Comparison of ENCODE assay signal across 8 mouse cellular contexts in genomic region chr13:41220304-41220834, GRCm38 (mm10). TPM values are rescaled to one million over a fixed set of nuclear protein-coding genes. Genes with fewer than 3 reads are reported as not detected.
A peak's percentile ranks its signal among the peaks of the same experiment; 100 is the strongest.
DNase-seq lines count a peak whose midpoint lies in the region; ATAC-seq and TF ChIP-seq lines count a peak whose summit lies in the region.

Elovl2 (minus strand) TSS chr13:41220405.

- H3K4me2 ChIP-seq in intestine, postnatal 0 days (replicated peaks; ENCODE audit: low read depth) = peak within 1 kb of the TSS; percentile 88
- peak within 1 kb of the TSS; percentile 67 for H3K4me2 ChIP-seq in limb, embryonic 12.5 days
- peak within 1 kb of the TSS; percentile 52 for H3K4me2 ChIP-seq in midbrain, embryonic 13.5 days (replicated peaks)

- H3K9me3 ChIP-seq in intestine, postnatal 0 days (ENCODE audit: control insufficient read depth) = peaks cover 4% of the 10 kb centered on the region; the same call in 1 of the 2 replicates
- H3K9me3 ChIP-seq in limb, embryonic 12.5 days = peaks cover 24% of the 10 kb centered on the region
- peaks cover 19% of the 10 kb centered on the region; the same call in 1 of the 2 replicates for H3K9me3 ChIP-seq in midbrain, embryonic 13.5 days

- ATAC-seq in intestine, postnatal 0 days = peak; percentile 95
- peak; percentile 93 for ATAC-seq in limb, embryonic 12.5 days (ENCODE audit: insufficient number of reproducible peaks, insufficient read depth, low FRiP score, low TSS enrichment, low read depth)
- ATAC-seq in midbrain, embryonic 13.5 days = peak; percentile 98

- TF ChIP-seq CTCF in intestine, postnatal 0 days (IDR thresholded peaks at IDR 0.05; ENCODE audit: low read depth) = peak; percentile 69

- WGBS in intestine, postnatal 0 days = 3% methylated on average over 52 of the region's 77 CpGs
- WGBS in limb, embryonic 12.5 days = 2% methylated on average over 60 of the region's 77 CpGs
- WGBS in midbrain, embryonic 13.5 days = 2% methylated on average over 36 of the region's 77 CpGs

- no peaks in the 10 kb centered on the region for H3K36me3 ChIP-seq in intestine, postnatal 0 days (ENCODE audit: control insufficient read depth, insufficient read depth)
- H3K36me3 ChIP-seq in limb, embryonic 12.5 days = no peaks in the 10 kb centered on the region
- H3K36me3 ChIP-seq in midbrain, embryonic 13.5 days = 0 out of 2 replicates have a peak, but pooled peaks cover 3% of the 10 kb centered on the region

- peak within 1 kb of the TSS; percentile 31; the same call in 1 of the 2 replicates for H3K9ac ChIP-seq in intestine, postnatal 0 days (ENCODE audit: low read depth, low read length)
- H3K9ac ChIP-seq in limb, embryonic 12.5 days (replicated peaks) = peak within 1 kb of the TSS; percentile 63
- peak within 1 kb of the TSS; percentile 87 for H3K9ac ChIP-seq in midbrain, embryonic 13.5 days (replicated peaks)

- H3K4me3 ChIP-seq in intestine, postnatal 0 days (ENCODE audit: low read depth, low read length) = peak within 1 kb of the TSS; percentile 67
- H3K4me3 ChIP-seq in limb, embryonic 12.5 days (replicated peaks) = peak within 1 kb of the TSS; percentile 69
- peak within 1 kb of the TSS; percentile 75 for H3K4me3 ChIP-seq in midbrain, embryonic 13.5 days (replicated peaks)

- DNase-seq in adrenal gland, postnatal 14 days = peak; percentile 88
- DNase-seq in embryo, embryonic 9.5 days (ENCODE audit: extremely low spot score) = peak; percentile 88
- peak; percentile 98 for DNase-seq in heart, adult 11 months
- DNase-seq in spleen, adult 18-20 months = peak; percentile 28 to 47
- DNase-seq in adipocyte (ENCODE audit: low spot score) = no peak

- H3K4me1 ChIP-seq in intestine, postnatal 0 days (replicated peaks; ENCODE audit: control insufficient read depth, insufficient read depth, low read length) = no peaks in the 10 kb centered on the region; the same call in 1 of the 2 replicates
- H3K4me1 ChIP-seq in limb, embryonic 12.5 days (replicated peaks) = peaks cover 4% of the 10 kb centered on the region; the same call in 1 of the 2 replicates
- peaks cover 21% of the 10 kb centered on the region for H3K4me1 ChIP-seq in midbrain, embryonic 13.5 days (replicated peaks)

- no peak within 1 kb of the TSS for H3K27ac ChIP-seq in intestine, postnatal 0 days (ENCODE audit: low read depth, low read length)
- H3K27ac ChIP-seq in limb, embryonic 12.5 days = peak within 1 kb of the TSS; percentile 56
- H3K27ac ChIP-seq in midbrain, embryonic 13.5 days = peak within 1 kb of the TSS; percentile 77

- H3K27me3 ChIP-seq in intestine, postnatal 0 days (replicated peaks; ENCODE audit: control insufficient read depth, insufficient read depth, low read length) = no peaks in the 10 kb centered on the region
- H3K27me3 ChIP-seq in limb, embryonic 12.5 days = no peaks in the 10 kb centered on the region
- H3K27me3 ChIP-seq in midbrain, embryonic 13.5 days = no peaks in the 10 kb centered on the region

RNA-seq across cellular contexts. Expression of gene Elovl2, which starts in this region (rescaled TPM):
- total RNA-seq in adrenal gland, postnatal 14 days (2021) = 2.7 and 44.4 TPM in 2 replicates
- polyA plus RNA-seq in intestine, postnatal 0 days (2015; fragmentation: Nextera tagmentation; extraction: Ambion mirVana) = 5.6 and 6.5 TPM in 2 replicates
- 9.6 and 9.9 TPM in 2 replicates for polyA plus RNA-seq in limb, embryonic 12.5 days (2016; fragmentation: Nextera tagmentation; extraction: Ambion mirVana)
- polyA plus RNA-seq in midbrain, embryonic 13.5 days (2015; fragmentation: Nextera tagmentation; extraction: Ambion mirVana) = 42.7 and 43.6 TPM in 2 replicates

Comparison
In these comparisons a context has a peak if more than half of its experiments do, and no peak if none do; other contexts are left out.
1. H3K9ac ChIP-seq: peak in every context shown above with its lines; median percentile 87 in midbrain, embryonic 13.5 days; 63 in limb, embryonic 12.5 days; 31 in intestine, postnatal 0 days.